Mouse (Mus musculus): Measurements from ENCODE around the gene Klhl26.

DNA sequence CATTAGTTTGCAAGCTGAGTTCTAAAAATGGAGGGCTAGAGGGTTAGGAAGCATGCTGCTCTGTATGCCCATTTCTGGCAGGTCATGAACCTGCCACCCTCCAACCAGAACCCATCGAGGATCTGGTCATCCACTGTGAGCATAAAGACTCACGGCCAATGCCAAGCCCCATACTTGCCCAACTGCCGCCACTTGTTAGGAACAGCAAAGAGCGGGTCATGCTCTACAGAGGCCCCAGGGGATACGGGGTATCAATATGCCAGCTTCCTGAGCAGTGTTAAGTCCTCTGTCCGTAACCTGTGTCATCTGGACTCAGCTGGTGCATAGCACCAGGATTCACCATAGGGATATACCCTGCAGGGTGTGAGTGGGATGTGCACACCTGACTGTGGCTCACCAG lies 12.6 kb downstream of the Klhl26 start:
- no peak for TF ChIP-seq CTCF (IDR thresholded peaks at IDR 0.05)
- no peak for TF ChIP-seq EP300 (IDR thresholded peaks at IDR 0.05)
